Mouse (Mus musculus) heart, adult 2 months (tissue): ENCODE measurements around the gene Tlr5.

Experiments used
- CTCF ChIP-seq: fragments of 200-600 bp; IDR thresholded peaks from 2 replicates; pipeline ENCODE4 v1.8.1; 2022; ENCODE audit warnings: antibody characterized with exemption, mild to moderate bottlenecking, moderate library complexity
- EP300 ChIP-seq: fragments of 200-500 bp; IDR thresholded peaks from 2 replicates; pipeline ENCODE4 v1.6.1; 2011; ENCODE audit warnings: low read depth, low read length, control low read depth; ENCODE audit not compliant: insufficient read depth
- POLR2A ChIP-seq: fragments of 200-500 bp; IDR thresholded peaks from 2 replicates; pipeline ENCODE4 v1.6.1; 2011; ENCODE audit warnings: mild to moderate bottlenecking, low read depth, low read length, control low read depth; ENCODE audit not compliant: insufficient read depth

- TF ChIP-seq POLR2A, result no peak
- TF ChIP-seq EP300, result no peak
- no peak for TF ChIP-seq CTCF
Measured at GRCm38 (mm10) chr1:182937486-182938120, 17.0 kb upstream of the Tlr5 start.
